Mouse (Mus musculus) ovary, adult 2 months (tissue): ENCODE measurements around the gene Klhdc3. TPM values are rescaled to one million over a fixed set of nuclear protein-coding genes. Genes with fewer than 3 reads are reported as not detected.

ENCODE experiments used
- polyA plus RNA-seq: library from polyadenylated mRNA; depleted of rRNA; stranded (reverse); fragments of >200 nt; gene quantifications from 2 replicates; pipeline ENCODE4 v1.2.3, GENCODE M21; 2012; rRNA removed

Klhdc3 gene
- 121 and 137 TPM in 2 replicates for polyA plus RNA-seq

DNA sequence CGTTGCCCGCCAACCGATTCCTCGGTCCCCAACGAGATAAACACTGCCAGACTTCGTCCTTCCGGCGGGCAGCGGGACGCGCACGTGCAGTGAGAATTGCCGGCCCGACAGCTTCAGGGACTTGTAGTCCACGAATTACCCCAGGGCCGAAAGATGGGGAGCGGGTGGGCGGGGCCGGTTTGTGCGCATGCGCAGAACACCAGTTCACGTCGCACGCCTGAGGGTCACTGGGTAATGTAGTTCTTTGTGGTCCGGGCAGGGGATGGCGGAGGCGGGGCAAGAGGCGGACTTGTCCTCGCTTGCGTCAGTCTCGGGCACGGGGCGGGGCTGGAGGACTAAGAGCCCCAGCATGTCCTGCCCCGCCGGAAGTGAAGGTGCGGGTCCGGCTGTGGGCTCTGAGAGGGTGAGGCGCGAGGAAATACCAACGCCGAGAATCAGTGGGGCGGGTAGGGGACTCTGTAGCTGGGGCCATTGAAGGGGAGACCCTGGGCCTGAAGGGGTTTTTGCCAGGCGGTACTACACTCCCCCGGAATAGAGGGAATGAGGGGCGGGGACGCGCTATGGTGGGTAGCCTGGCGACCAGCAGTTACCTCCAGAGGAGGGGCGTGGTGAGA, at the start of gene Klhdc3:
TSS of gene Klhdc3 (minus strand) at position 155 of the 614 bp plus-strand sequence.

GRCm38 (mm10) chr17:46728904-46729318, 48.2 kb upstream of the Klhdc3 start, which contains the start of gene Gnmt:
TSS of gene Gnmt (minus strand) at chr17:46729168.

GRCm38 (mm10) chr17:46710959-46711597, 30.4 kb upstream of the Klhdc3 start, which contains the start of gene Pex6:
TSS of gene Pex6 (plus strand) at chr17:46711463.

GRCm38 (mm10) chr17:46704887-46705835, 24.4 kb upstream of the Klhdc3 start, which contains the start of gene Ppp2r5d:
TSS of gene Ppp2r5d (minus strand) at chr17:46705111.

DNA sequence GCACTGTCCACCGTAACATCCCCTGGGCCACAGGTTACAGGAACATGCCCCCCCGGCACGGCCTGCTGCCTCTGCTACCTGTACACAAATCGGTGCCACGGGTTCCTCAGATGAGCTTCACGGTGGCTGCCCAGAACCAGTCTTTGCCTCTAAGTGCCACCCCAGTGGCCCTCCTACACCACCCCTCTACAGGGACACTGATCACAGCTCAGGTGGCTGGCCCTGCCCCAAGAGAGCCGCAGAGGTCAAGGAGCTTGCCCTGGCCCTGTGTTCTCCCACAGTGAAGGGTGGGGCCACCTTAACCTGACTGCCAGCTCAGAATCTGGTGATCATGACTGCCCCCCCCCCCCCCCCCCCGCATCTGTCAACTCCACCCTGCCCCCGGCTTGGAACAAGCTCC, 2.3 kb downstream of the Klhdc3 start, which contains the start of gene Mea1:
TSS of gene Mea1 (plus strand) at position 378 of the 400 bp plus-strand sequence.

GRCm38 (mm10) chr17:46673850-46674529, 6.7 kb downstream of the Klhdc3 start, which contains the start of gene Rrp36:
TSS of gene Rrp36 (minus strand) at chr17:46674352.

DNA sequence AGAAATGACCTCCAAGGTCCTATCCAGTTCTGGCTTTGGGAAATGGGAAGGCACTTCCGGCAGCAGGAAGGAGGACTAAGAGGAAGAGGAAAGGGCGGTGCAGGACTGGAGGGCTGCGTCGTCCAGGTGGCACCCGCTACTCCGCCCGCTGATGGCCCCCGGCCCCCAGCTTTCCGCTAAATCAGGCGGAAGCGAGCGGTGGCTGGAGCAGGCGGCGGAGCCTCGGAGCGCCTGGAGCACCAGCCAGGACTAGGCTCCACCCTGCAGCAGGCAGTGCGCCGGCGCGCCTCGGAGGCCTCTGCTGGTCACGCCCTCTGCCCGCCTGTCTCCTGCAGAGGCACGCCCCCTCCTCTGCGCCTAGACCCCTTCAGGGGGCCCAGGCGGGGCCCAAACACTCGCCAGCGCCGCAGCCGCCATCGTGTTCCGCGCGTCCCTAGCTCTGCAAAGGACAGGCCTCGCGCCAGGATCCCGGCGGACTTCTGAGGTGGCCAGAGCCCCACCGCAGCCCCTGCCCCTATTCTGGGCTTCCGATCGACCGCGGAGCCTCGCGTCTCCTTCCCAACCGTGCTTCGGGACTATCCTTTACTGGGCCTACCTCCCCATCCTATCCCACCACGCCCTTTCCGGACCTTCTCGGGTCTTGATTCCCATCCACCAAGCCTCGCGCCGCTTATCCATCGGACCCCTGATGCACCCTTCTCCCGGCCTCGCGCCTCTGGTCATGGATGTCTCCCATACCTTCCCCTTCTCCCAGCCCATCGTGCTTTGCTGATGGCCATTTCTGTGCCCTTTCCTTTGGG, 30.3 kb downstream of the Klhdc3 start, which contains the start of gene Cul7:
TSS of gene Cul7 (plus strand) at position 106 of the 800 bp plus-strand sequence.

GRCm38 (mm10) chr17:46645561-46646321, 35.0 kb downstream of the Klhdc3 start, which contains the start of the genes Klc4 and Mrpl2:
TSS of gene Klc4 (minus strand) at chr17:46646022.
TSS of gene Mrpl2 (plus strand) at chr17:46646229.

DNA sequence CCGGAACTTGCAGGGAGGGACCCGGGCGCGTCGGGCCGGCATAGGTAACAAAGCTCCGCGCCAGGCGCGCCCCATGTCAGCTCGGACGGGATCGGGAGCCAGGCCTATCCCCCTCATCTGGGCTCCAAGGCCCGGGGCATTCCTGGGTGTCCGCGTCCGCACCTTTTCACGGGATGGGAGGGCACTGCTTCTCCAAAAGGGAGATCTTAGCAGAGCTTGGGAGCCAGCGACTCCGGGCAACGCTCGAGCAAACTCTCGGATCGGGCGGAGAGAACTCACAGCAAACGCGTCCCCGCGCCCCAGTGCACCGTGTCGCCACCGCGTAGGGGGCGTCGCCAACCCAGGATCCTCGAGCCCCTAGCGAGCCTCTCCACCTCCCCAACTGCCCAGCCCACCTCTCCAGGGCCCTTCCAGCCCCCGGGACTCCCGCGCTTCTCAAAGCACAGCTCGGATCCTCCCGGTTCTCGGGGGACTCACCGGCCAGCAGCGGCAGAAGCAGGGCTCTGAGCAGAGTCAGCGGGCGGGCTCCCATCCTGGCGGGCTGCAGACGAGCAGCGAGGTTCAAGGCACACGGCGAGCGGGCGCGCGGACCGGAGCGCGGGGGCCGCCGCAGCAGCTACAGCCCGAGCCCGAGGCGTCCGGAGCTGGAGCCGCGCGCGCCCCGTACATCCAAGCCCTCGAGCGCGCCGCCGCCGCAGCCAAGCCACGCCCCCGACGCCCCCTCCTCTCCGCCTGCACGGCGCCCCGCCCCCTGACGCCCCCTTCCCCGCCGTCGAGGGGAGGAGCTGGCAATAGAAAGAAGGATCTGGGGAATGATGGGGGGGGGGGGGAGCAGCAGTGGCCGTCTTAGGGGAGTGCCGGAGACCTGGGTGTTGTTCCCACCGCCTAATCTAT, 51.7 kb downstream of the Klhdc3 start, which contains the start of gene Ptk7:
TSS of gene Ptk7 (minus strand) at position 714 of the 894 bp plus-strand sequence.

Other genes starting within 250 kb of the Klhdc3 start
- gene Slc22a7, start 242.5 kb downstream of the Klhdc3 start, polyA plus RNA-seq, result not detected in 2 replicates
- 0.33 and 0.38 TPM in 2 replicates for gene Ttbk1, start 193.2 kb downstream of the Klhdc3 start, polyA plus RNA-seq
- gene Dnph1, start 184.2 kb downstream of the Klhdc3 start, polyA plus RNA-seq, result 14.5 and 20.1 TPM in 2 replicates
- gene Cul9, start 134.5 kb downstream of the Klhdc3 start, polyA plus RNA-seq, result 50.0 and 51.9 TPM in 2 replicates
- gene Srf, start 124.7 kb downstream of the Klhdc3 start, polyA plus RNA-seq, result 385 and 401 TPM in 2 replicates
- gene Ptk7, start 51.4 kb downstream of the Klhdc3 start, polyA plus RNA-seq, result 76.6 and 82.6 TPM in 2 replicates
- gene Klc4, start 34.9 kb downstream of the Klhdc3 start, polyA plus RNA-seq, result 31.2 and 40.1 TPM in 2 replicates
- gene Mrpl2, start 34.7 kb downstream of the Klhdc3 start, polyA plus RNA-seq, result 113 and 159 TPM in 2 replicates
- gene Cul7, start 30.6 kb downstream of the Klhdc3 start, polyA plus RNA-seq, result 110 and 114 TPM in 2 replicates
- gene Rrp36, start 6.6 kb downstream of the Klhdc3 start, polyA plus RNA-seq, result 41.9 and 48.7 TPM in 2 replicates
- gene Mea1, start 2.1 kb downstream of the Klhdc3 start, polyA plus RNA-seq, result 53.1 and 64.5 TPM in 2 replicates
- gene Ppp2r5d, start 24.2 kb upstream of the Klhdc3 start, polyA plus RNA-seq, result 58.2 and 71.4 TPM in 2 replicates
- gene Pex6, start 30.5 kb upstream of the Klhdc3 start, polyA plus RNA-seq, result 117 and 140 TPM in 2 replicates
- 3.6 and 8.5 TPM in 2 replicates for gene Gnmt, start 48.3 kb upstream of the Klhdc3 start, polyA plus RNA-seq
- 54.0 and 61.7 TPM in 2 replicates for gene Cnpy3, start 71.3 kb upstream of the Klhdc3 start, polyA plus RNA-seq
- 0.10 and 0.12 TPM in 2 replicates for gene Ptcra, start 82.8 kb upstream of the Klhdc3 start, polyA plus RNA-seq
- 166 and 205 TPM in 2 replicates for gene 2310039H08Rik, start 91.7 kb upstream of the Klhdc3 start, polyA plus RNA-seq
- 15.6 and 18.1 TPM in 2 replicates for gene Rpl7l1, start 101.8 kb upstream of the Klhdc3 start, polyA plus RNA-seq
- 6.5 and 8.3 TPM in 2 replicates for gene Bicral, start 177.6 kb upstream of the Klhdc3 start, polyA plus RNA-seq
- gene Tbcc, start 209.8 kb upstream of the Klhdc3 start, polyA plus RNA-seq, result 40.5 and 41.2 TPM in 2 replicates
- gene Prph2, start 229.5 kb upstream of the Klhdc3 start, polyA plus RNA-seq, result not detected in 2 replicates